Mouse (Mus musculus) myocyte (in vitro differentiated cells): ENCODE data around the gene Kcnq4. TPM values are rescaled to one million over a fixed set of nuclear protein-coding genes. Genes with fewer than 3 reads are reported as not detected.

Experiments
- H3K27me3 ChIP-seq: one replicate; pipeline ENCODE4 v1.6.1; 2011; ENCODE audit not compliant: control insufficient read depth, insufficient read depth, insufficient read length
- H3K36me3 ChIP-seq: one replicate; pipeline ENCODE4 v1.6.1; 2011; ENCODE audit not compliant: control insufficient read depth, insufficient read depth
- H3K4me2 ChIP-seq: one replicate; pipeline ENCODE4 v1.6.1; 2011; ENCODE audit warnings: low read depth, control low read depth
- H3K4me3 ChIP-seq: one replicate; pipeline ENCODE4 v1.5.1; 2011; ENCODE audit warnings: mild to moderate bottlenecking, control low read depth, moderate library complexity
- H3K79me2 ChIP-seq: one replicate; pipeline ENCODE4 v1.6.1; 2011; ENCODE audit not compliant: control insufficient read depth, insufficient read depth
- H3ac ChIP-seq: one replicate; pipeline ENCODE4 v1.6.1; 2011; ENCODE audit not compliant: control insufficient read depth, insufficient read length
- CEBPB ChIP-seq: IDR thresholded peaks from 2 replicates; pipeline ENCODE4 v1.6.1; 2011; ENCODE audit warnings: mild to moderate bottlenecking, moderate library complexity; ENCODE audit not compliant: poor library complexity, insufficient read depth, severe bottlenecking
- E2F4 ChIP-seq: IDR thresholded peaks from one replicate; pipeline ENCODE4 v1.6.1; 2011; ENCODE audit warnings: mild to moderate bottlenecking, control low read depth, moderate library complexity; ENCODE audit not compliant: insufficient read depth
- MAX ChIP-seq: IDR thresholded peaks from one replicate; pipeline ENCODE4 v1.6.1; 2011; ENCODE audit warnings: low read depth, mild to moderate bottlenecking, control low read depth
- MYOD1 ChIP-seq, 3 experiments: IDR thresholded peaks; one replicate each; pipeline ENCODE4 v1.6.1; 2011; ENCODE audit warnings: control low read depth in 2 of 3, low read depth in 2 of 3, mild to moderate bottlenecking in 2 of 3, moderate library complexity in 1 of 3; ENCODE audit not compliant: insufficient read length in 2 of 3, control insufficient read depth in 1 of 3
- MYOG ChIP-seq, 3 experiments: IDR thresholded peaks; one replicate each; pipeline ENCODE4 v1.6.1; 2011; ENCODE audit warnings: control low read depth in 2 of 3, low read depth in 2 of 3, mild to moderate bottlenecking in 2 of 3; ENCODE audit not compliant: insufficient read length in 2 of 3, control insufficient read depth in 1 of 3, insufficient read depth in 1 of 3
- POLR2A ChIP-seq: IDR thresholded peaks from one replicate; pipeline ENCODE4 v1.6.1; 2011; ENCODE audit warnings: low read depth, mild to moderate bottlenecking, control low read depth, moderate library complexity; ENCODE audit not compliant: insufficient read length
- POLR2AphosphoS2 ChIP-seq: IDR thresholded peaks from one replicate; pipeline ENCODE4 v1.6.1; 2011; ENCODE audit warnings: low read depth, control low read depth; ENCODE audit not compliant: insufficient read length
- REST ChIP-seq: IDR thresholded peaks from one replicate; pipeline ENCODE4 v1.6.1; 2011; ENCODE audit warnings: mild to moderate bottlenecking, control low read depth, moderate library complexity; ENCODE audit not compliant: insufficient read depth, insufficient read length
- SRF ChIP-seq: IDR thresholded peaks from one replicate; pipeline ENCODE4 v1.6.1; 2011; ENCODE audit warnings: low read depth; ENCODE audit not compliant: control insufficient read depth, insufficient read length
- TCF12 ChIP-seq: IDR thresholded peaks from one replicate; pipeline ENCODE4 v1.6.1; 2011; ENCODE audit warnings: mild to moderate bottlenecking, control low read depth; ENCODE audit not compliant: poor library complexity, insufficient read depth, severe bottlenecking
- TCF3 ChIP-seq: IDR thresholded peaks from one replicate; pipeline ENCODE4 v1.6.1; 2011; ENCODE audit warnings: low read depth, control low read depth; ENCODE audit not compliant: insufficient read length
- USF1 ChIP-seq: IDR thresholded peaks from one replicate; pipeline ENCODE4 v1.6.1; 2011; ENCODE audit warnings: low read depth, mild to moderate bottlenecking, control low read depth, moderate library complexity
- polyA plus RNA-seq: library from polyadenylated mRNA; unstranded; fragments of >200 nt; fragmentation: generic; extraction: Trizol; gene quantifications from one replicate; pipeline ENCODE4 v1.2.1, GENCODE M21; 2012; ENCODE audit warnings: missing spikeins

Kcnq4 gene
- polyA plus RNA-seq, 1 experiment, result 23.1 TPM

DNA sequence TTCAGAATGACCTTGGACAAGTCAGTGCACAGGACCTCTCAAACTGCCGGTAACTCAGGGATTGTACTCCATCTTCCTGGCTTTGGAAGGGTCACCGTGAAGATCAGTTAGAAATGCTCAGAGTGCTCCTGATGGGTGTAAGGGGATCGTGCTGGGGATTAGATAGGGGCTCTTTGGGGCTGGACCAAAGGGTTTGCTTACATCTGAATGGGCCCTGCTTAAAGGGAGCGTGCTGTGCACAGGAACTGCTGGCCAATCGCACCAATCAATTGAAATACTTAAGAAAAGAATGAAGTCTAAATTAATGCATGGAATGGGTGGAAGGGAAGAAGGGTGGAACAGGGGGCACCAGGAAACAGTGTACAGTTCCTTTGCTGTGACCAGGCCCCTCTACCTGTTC lies 7.4 kb upstream of the Kcnq4 start:
- Histone ChIP-seq H3K4me2 (no peak overlapping the region), H3K27me3 (no peaks in the 10 kb centered on the region), H3K36me3 (peaks cover 21% of the 10 kb centered on the region), H3K4me3 (no peak overlapping the region), H3K79me2 (no peaks in the 10 kb centered on the region), H3ac (no peak overlapping the region)
- no peak for TF ChIP-seq REST
- no peak for TF ChIP-seq E2F4
- TF ChIP-seq POLR2AphosphoS2, result no peak
- no peak for TF ChIP-seq MYOG (IDR thresholded peaks at IDR 0.05; ENCODE audit: control insufficient read depth in 1 of 3, insufficient read depth in 1 of 3, insufficient read length in 2 of 3, low read depth in 2 of 3)
- no peak for TF ChIP-seq CEBPB
- TF ChIP-seq TCF12, result no peak
- no peak for TF ChIP-seq MAX
- no peak for TF ChIP-seq TCF3
- TF ChIP-seq POLR2A, result no peak

DNA sequence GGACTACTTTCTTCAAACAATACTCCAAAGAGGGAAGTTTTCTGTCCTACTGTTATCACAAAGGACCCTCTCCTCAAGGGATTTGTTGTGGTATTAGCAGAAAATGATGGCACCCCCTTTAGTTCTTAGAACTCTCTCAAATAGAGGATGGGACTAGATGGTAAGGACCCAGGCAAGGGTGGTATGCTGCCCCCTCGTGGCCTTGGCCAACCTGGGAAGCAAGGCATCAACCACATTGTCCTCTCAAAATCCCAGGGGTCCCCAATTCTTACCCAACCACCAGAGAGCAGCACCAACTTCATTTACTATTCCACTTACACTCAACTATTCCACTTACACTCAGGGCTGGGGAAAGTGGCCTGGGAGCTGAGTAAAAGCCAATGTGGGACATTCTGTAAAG lies 6.9 kb upstream of the Kcnq4 start:
- Histone ChIP-seq H3K4me3 (no peak overlapping the region), H3K27me3 (no peaks in the 10 kb centered on the region), H3K79me2 (no peaks in the 10 kb centered on the region), H3K4me2 (no peak overlapping the region), H3ac (no peak overlapping the region), H3K36me3 (peaks cover 21% of the 10 kb centered on the region)
- TF ChIP-seq MAX (no peak), POLR2A (no peak), POLR2AphosphoS2 (no peak), MYOG (IDR thresholded peaks at IDR 0.05; ENCODE audit: control insufficient read depth in 1 of 3, insufficient read depth in 1 of 3, insufficient read length in 2 of 3, low read depth in 2 of 3) (no peak), SRF (no peak), MYOD1 (IDR thresholded peaks at IDR 0.05; ENCODE audit: control insufficient read depth in 1 of 3, insufficient read length in 2 of 3, low read depth in 2 of 3) (no peak)

DNA sequence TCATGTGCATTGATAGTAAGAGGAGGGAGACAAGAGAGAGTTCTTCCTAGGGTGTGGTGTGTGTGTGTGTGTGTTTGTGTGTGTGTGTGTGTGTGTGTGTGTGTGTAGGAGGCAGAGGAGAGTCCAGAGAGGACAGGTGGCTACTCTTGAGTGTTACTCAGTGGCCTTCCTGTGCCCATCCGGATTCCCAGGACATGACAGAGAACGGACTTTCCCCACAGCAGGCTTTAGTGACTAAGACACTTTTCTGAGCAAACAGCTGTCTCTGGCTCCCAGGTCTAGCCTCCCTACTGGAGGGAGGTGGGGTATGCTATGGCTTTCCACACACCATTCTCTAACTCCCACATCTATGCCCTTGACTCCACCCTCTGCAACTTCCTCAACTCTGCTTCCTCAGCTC lies 1.2 kb upstream of the Kcnq4 start:
- Histone ChIP-seq H3K4me3 (no peak overlapping the region), H3K27me3 (peaks cover 7% of the 10 kb centered on the region), H3K79me2 (no peaks in the 10 kb centered on the region), H3ac (no peak overlapping the region), H3K36me3 (no peaks in the 10 kb centered on the region), H3K4me2 (peak overlapping the region; percentile 27)
- TF ChIP-seq MYOD1 (IDR thresholded peaks at IDR 0.05; ENCODE audit: control insufficient read depth in 1 of 3, insufficient read length in 2 of 3, low read depth in 2 of 3) (peak; percentile 1 to 86 (median 41)), TCF12 (peak; percentile 57), POLR2A (no peak), SRF (no peak), MYOG (IDR thresholded peaks at IDR 0.05; ENCODE audit: control insufficient read depth in 1 of 3, insufficient read depth in 1 of 3, insufficient read length in 2 of 3, low read depth in 2 of 3) (peak in 2 of 3 experiments; percentile 77 to 78), MAX (no peak)

DNA sequence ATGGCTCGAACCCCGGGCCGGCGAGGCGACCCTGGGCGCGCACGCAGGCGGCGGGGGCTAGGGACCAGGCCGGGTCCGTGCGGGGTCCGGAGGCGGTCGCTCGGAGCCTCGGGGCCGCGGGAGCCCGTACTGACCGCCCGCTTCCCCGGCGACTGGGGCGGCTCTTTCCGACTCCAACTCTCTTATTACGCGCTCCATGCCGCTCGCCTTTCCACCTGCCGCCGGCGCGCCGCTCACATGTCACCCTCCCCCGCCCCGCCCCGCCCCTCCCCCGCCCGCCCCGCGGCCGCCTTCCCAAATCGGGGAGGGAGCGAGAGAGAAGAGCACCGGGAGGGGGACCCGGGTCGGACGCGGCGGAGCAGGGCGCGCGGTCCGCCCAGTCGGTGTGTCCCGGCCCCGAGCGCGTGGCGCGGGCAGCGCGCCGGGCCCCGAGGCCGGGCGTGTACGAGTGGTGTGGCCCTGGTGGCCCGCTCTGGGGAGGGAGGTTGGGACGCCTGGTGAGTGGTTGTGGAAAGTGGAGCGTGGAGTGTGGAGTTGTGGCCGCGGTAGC lies 1.1 kb downstream of the Kcnq4 start:
- Histone ChIP-seq H3K27me3 (peaks cover 12% of the 10 kb centered on the region), H3K79me2 (no peaks in the 10 kb centered on the region), H3ac (peak overlapping the region; percentile 18), H3K4me2 (no peak overlapping the region), H3K4me3 (peak overlapping the region; percentile 28), H3K36me3 (no peaks in the 10 kb centered on the region)
- TF ChIP-seq TCF3 (no peak), MYOD1 (IDR thresholded peaks at IDR 0.05; ENCODE audit: control insufficient read depth in 1 of 3, insufficient read length in 2 of 3, low read depth in 2 of 3) (peak in 1 of 3 experiments; percentile 60), TCF12 (no peak), CEBPB (no peak), SRF (no peak), POLR2AphosphoS2 (no peak), POLR2A (peak; percentile 11), MYOG (IDR thresholded peaks at IDR 0.05; ENCODE audit: control insufficient read depth in 1 of 3, insufficient read depth in 1 of 3, insufficient read length in 2 of 3, low read depth in 2 of 3) (peak in 2 of 3 experiments; percentile 3 to 26), USF1 (no peak)

DNA sequence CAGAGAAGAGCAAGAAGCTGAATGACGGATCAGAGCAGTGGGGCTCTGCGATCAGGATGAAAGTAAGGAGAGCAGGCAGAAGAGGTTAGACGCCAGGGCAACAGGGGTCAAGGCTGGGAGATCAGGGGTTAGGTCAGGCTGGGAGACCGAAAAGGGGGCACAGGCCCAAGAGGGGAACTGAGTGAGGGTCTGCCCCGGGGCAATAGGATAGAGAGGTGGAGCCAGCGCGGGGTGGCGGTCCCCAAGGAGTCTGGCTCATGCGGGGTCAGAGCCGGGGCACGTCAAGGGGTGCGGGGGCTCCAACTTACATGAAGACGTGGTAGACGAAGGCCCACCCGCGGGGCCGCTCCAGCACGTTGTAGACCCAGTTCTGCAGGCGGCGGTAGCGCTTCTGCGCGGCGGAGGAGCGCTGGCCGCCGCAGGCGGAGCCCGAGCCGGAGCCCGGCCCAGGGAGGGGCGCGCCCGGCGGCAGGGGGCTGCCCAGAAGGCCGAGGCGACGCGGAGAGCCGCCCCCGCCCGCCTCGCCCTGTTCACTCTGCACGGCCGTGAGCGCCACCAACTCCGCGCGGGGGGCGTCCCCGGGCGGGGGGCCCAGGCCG lies 1.8 kb downstream of the Kcnq4 start:
- Histone ChIP-seq H3K4me2 (peak overlapping the region; percentile 56), H3K79me2 (no peaks in the 10 kb centered on the region), H3ac (peak overlapping the region; percentile 18), H3K36me3 (no peaks in the 10 kb centered on the region), H3K4me3 (peak overlapping the region; percentile 28), H3K27me3 (peaks cover 12% of the 10 kb centered on the region)
- TF ChIP-seq E2F4 (no peak), CEBPB (no peak), MYOG (IDR thresholded peaks at IDR 0.05; ENCODE audit: control insufficient read depth in 1 of 3, insufficient read depth in 1 of 3, insufficient read length in 2 of 3, low read depth in 2 of 3) (no peak), TCF3 (no peak), TCF12 (no peak)
